Mouse (Mus musculus): Measurements from ENCODE around the gene Tmbim6.
"Not testable (repeated sequence)": the region's sequence is repeated elsewhere in the genome, so short reads cannot be mapped to it uniquely, and the experiment has no call there.

Gene Tmbim6

DNA sequence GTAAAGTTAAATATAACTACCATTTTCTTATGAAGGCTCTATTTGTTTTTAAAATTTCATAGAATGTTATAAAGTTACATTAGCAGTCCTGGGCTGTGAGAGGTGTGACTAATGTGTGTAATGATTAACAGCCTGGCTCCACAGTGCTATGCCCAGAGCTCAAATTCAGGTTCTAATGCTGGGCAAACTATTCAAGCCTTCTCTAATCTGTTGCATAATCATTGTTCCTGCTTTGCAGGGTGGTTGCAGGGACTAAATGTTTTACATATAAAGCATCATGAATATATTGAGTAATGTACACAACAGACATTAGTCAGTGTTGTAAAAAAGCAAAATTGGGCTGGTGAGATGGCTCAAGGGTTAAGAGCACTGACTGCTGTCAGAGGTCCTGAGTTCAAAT is 9.8 kb upstream of the Tmbim6 start:
- no peak for DNase-seq (ENCODE audit: extremely low spot score, low read depth, low spot score)

DNA sequence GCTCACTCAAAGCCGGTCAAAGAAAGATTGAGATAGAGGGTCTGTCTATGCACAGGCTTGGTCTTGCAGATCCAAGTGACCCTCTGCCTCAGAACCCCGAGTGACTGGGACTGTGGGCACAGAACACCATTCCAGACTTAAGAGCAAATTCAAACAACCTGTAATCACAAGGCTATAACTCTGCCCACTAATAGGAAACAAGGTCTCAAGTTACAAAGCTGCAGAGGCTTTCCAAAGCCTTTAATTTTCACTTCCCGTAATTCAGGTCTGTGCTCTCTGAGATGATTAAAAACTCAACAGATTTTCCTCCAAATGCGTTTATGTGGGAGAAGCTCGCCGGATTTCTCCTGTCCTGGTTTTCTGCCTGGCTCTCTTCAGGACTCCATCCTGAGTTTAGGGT is 8.6 kb upstream of the Tmbim6 start:
- peak; percentile 49 for DNase-seq (ENCODE audit: extremely low spot score, low read depth, low spot score)

DNA sequence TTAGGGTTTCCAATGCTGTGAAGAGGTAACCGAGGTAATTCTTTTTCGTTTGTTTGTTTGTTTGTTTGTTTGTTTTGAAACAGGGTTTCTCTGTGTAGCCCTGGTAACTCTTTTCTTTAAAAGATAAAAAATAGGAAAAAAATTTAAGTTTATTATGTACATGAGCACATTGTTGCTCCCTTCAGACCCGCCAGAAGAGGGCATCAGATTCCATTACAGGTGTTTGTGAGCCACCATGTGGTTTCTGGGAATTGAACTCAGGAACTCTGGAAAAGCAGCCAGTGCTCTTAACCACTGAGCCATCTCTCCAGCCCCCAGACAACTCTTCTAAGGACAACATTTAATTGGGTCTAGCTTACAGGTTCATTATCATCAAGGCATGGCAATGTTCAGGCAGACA is 6.6 kb upstream of the Tmbim6 start:
- DNase-seq (ENCODE audit: extremely low spot score, low read depth, low spot score) = not testable (repeated sequence)

GRCm38 (mm10) chr15:99386796-99387195 is 5.9 kb upstream of the Tmbim6 start:
- DNase-seq (ENCODE audit: extremely low spot score, low read depth, low spot score) = no peak

- no peak for DNase-seq (ENCODE audit: extremely low spot score, low read depth, low spot score)
Observed at GRCm38 (mm10) chr15:99387976-99388375, 4.7 kb upstream of the Tmbim6 start.

GRCm38 (mm10) chr15:99390472-99391401 is 1.9 kb upstream of the Tmbim6 start:
- DNase-seq (ENCODE audit: extremely low spot score, low read depth, low spot score) = no peak

- no peak for DNase-seq (ENCODE audit: extremely low spot score, low read depth, low spot score)
Observed at GRCm38 (mm10) chr15:99391975-99392374, 707 bp upstream of the Tmbim6 start.

DNA sequence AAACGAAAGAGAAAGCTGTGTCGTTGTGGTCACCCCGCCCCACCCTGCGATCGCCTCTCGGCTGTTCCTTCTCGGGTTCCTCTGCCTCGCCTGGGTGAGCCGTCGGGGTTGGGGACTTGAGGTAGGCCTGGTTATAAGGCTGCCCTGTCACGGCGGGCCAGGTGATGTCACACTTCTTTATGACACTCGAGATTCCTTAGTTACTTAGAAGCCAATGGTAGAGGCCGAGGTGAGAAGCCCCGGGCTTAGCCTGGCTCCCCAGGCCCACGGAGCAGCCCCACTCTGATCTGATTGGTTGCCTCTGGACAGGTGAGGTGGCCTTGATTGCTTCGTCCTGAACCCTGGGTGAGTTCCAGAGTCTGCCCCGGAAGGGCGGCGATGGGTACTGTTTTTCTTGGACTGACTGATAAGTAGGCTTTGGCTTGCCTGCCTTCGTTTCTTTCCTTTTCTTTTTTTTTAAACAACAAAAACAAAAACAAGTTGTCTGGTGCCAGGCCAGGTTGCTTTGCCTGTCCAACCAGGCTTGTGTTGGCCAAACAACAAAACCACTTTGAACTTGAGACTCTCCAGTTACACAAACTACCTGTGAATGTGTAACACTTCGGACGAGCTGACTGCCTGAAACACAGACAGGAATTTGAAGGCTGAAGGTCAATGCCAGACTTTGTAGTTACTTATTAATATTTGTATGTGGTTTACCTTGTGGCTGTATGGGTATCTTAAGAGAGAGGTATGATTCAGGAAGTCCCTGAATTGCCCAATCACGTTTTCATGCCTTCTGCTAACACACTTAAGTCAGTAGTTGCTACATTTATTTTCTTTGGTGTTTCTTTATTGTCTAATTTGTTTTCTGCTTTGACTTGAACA is 937 bp downstream of the Tmbim6 start:
- no peak for DNase-seq (ENCODE audit: extremely low spot score, low read depth, low spot score)

DNA sequence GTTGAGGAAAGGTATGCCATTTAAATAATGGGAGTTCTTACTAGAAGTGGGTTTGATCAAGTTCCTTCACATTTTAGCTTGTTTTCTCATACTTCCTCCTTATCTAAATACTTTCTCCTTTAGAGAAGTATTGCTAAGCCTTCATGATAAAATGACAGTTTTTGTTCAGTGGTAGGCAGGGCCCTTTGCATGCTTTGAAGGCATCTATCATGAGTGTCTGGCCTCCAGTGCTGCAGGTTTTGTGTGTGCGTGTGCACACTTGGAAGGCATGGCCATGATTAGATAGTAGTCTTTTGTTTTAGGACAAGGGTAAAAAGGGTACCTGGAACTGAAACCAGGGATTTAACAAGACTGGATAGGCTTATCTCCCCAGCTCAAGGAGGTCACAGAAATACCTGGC is 3.8 kb downstream of the Tmbim6 start:
- DNase-seq (ENCODE audit: extremely low spot score, low read depth, low spot score) = no peak

GRCm38 (mm10) chr15:99396875-99397274 is 4.2 kb downstream of the Tmbim6 start:
- DNase-seq (ENCODE audit: extremely low spot score, low read depth, low spot score) = no peak

GRCm38 (mm10) chr15:99397622-99398021 is 4.9 kb downstream of the Tmbim6 start:
- no peak for DNase-seq (ENCODE audit: extremely low spot score, low read depth, low spot score)

DNA sequence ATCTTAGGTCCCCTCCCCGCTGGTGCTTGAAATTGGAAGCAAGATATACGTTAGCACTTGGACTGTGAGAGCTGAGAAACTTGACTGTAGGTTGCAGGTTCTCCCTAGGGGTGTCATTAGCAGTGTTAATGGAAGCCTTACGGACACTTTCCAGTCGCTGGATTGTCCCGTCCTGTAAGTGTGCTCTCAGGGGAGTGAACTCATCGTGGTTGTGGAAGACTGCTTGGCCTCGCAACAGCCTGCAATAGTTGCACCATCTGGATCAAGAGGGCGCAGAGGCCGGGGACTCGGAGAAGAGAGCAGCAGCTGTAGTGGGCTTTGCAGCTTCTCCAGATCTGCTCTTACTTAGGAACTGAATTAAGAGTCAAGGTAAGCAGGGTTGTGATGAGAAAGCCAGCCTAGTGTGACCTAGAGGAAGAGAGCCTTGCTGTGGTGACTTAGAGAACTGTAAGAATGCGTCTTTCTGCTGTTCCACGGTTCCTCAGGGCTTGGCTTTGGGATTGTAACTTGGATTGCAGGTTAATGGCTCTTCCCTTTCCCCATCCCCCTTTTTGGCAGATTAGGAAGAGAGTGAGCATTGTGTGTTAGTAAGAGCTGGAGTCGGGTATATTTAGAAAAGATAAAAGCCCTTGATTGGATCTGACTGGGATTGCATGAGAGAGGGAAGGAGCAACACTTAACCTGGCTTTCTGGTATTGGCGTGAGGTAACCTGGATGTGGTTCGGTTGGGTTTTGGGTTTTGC is 7.0 kb downstream of the Tmbim6 start:
- DNase-seq (ENCODE audit: extremely low spot score, low read depth, low spot score) = no peak

DNA sequence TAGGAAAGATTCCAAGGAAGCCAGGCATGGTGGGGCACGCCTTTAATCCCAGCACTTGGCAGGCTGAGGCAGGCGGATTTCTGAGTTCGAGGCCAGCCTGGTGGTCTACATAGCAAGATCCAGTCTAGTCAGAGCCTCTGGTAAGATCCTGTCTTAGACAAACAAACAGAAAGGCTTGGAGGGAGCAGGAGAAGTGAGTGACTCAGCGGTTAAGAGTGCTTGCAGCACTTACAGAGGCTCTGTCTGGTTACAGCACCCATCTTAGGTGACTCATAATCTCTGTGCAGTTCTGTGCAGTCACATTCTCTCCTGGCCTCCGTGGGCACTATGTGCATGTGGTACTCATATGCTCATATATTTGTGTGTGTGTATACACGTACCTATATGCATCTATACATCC is 7.9 kb downstream of the Tmbim6 start:
- DNase-seq (ENCODE audit: extremely low spot score, low read depth, low spot score) = no peak

GRCm38 (mm10) chr15:99403159-99403889 is 10.6 kb downstream of the Tmbim6 start:
- DNase-seq (ENCODE audit: extremely low spot score, low read depth, low spot score) = no peak

GRCm38 (mm10) chr15:99405150-99405549 is 12.5 kb downstream of the Tmbim6 start:
- DNase-seq (ENCODE audit: extremely low spot score, low read depth, low spot score) = no peak

DNA sequence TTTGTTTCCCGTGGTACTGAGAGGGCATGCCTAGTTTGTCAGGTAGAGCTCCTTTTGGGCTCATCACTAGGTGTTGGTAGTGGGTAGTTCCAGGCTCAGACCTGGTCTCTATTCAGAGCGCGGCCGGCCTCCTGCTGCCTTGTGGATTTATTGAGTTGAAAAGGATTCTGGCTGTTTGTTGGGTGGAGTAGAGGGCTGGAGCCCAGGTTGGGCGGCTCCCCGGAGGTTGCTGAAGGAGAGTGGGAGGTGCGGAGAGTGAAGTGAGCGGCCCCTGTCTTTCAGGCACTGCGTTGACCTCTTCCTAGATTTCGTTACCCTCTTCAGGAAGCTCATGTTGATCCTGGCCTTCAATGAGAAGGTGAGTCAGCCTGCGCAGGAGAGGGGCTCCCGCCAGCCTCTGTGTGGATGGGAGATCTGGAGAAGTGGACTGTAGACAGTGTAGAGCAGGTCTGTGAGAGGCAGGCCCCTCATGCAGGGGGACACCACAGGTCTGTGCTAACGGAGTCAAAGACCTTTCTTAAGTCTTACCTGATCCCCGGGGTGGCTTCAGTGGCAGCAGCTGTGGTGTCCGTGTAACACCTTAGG is 14.4 kb downstream of the Tmbim6 start:
- DNase-seq (ENCODE audit: extremely low spot score, low read depth, low spot score) = no peak

DNA sequence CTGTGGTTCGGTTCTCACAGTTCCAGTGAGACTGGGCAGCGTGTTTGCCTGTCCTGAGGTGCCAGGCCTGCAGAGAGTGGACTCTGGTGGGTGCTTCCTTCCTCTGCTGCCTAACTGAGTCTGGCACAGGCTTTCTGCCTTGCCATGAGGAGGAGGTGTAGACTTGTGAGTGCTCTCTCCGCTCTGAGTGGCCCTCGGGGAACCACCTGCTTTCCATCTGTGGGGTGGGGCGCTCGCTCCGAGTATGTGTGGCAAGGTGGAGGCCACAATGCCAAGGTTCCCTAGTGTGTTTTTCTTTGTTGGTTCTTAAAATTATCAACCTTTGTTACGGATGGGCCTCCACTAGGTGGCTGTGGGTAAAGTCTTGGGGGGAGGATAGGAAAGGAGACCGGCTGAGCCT is 16.2 kb downstream of the Tmbim6 start:
- DNase-seq (ENCODE audit: extremely low spot score, low read depth, low spot score) = no peak

DNA sequence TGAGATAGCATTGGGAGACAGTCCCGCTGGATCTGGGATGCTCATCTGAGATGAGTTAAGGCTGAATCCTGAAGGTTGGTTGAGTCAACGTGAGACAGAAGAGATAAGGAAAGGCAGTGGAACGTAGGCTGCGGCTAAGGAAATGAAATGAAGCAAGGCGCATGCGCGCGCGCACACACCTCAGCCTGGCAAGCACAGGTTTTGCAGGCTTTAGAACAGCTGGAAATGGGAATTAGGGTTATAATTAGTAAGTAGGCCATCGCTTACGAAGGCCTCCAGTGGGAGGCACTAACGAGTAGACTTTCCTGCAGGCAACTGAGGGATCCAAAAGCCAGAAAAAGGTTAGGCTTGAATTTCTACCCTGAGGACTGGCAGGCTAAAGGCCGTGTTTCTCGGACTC is 19.1 kb downstream of the Tmbim6 start:
- DNase-seq (ENCODE audit: extremely low spot score, low read depth, low spot score) = no peak

- no peak for DNase-seq (ENCODE audit: extremely low spot score, low read depth, low spot score)
Observed at GRCm38 (mm10) chr15:99415793-99416192, 23.1 kb downstream of the Tmbim6 start.

DNA sequence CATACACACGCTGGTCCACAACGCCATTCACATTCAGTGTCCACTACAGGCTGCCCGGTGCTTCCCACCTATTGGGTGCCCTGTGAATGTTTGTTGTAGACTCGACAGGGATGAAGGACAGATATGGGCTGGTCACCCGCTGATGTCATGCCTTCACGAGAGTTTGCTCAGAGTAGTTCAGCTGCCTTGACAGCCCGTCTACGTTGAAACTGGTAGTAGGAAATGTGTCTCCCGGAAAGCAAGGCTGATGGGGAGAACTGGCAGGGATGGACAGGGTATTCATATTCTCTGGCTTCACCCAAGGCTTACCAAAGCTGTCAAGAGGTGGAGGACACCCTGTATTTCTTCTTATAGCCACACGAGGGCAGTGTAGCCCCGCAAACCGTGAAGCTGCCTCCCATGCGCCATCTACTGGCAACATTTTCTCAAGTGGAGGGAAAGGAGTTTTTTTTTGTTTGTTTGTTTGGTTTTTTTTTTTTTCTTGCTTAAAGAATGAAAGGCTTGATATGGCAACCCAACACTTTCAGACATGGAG is 23.7 kb downstream of the Tmbim6 start:
- DNase-seq (ENCODE audit: extremely low spot score, low read depth, low spot score) = peak; percentile 77
